Mouse (Mus musculus) kidney, postnatal 14 days (tissue): ENCODE results near the gene Fam162b.

ENCODE experiments used
- DNase-seq: peaks from one replicate; pipeline ENCODE4 v3.0.0; 2022; ENCODE audit warnings: mixed read lengths

Gene Fam162b

GRCm38 (mm10) chr10:51590139-51590574 is at the start of gene Fam162b:
TSS of gene Fam162b (minus strand) at chr10:51590517.
- no peak for DNase-seq

GRCm38 (mm10) chr10:51631411-51632136 is 41.3 kb upstream of the Fam162b start, which contains the start of gene Gprc6a:
TSS of gene Gprc6a (minus strand) at chr10:51631461.
- no peak for DNase-seq

- no peak for DNase-seq
Observed at GRCm38 (mm10) chr10:51621193-51621592, 30.9 kb upstream of the Fam162b start.

GRCm38 (mm10) chr10:51620126-51620525 is 29.8 kb upstream of the Fam162b start:
- DNase-seq = no peak

GRCm38 (mm10) chr10:51618538-51618937 is 28.2 kb upstream of the Fam162b start:
- no peak for DNase-seq

- DNase-seq = no peak
Observed at GRCm38 (mm10) chr10:51614826-51615590, 24.7 kb upstream of the Fam162b start.

- no peak for DNase-seq
Observed at GRCm38 (mm10) chr10:51613421-51613820, 23.1 kb upstream of the Fam162b start.

- no peak for DNase-seq
Observed at GRCm38 (mm10) chr10:51611969-51612682, 21.8 kb upstream of the Fam162b start.

- no peak for DNase-seq
Observed at GRCm38 (mm10) chr10:51609741-51610425, 19.6 kb upstream of the Fam162b start.

- no peak for DNase-seq
Observed at GRCm38 (mm10) chr10:51596928-51597635, 6.8 kb upstream of the Fam162b start.

- DNase-seq = peak; percentile 16
Observed at GRCm38 (mm10) chr10:51595001-51595931, 4.9 kb upstream of the Fam162b start.

- DNase-seq = no peak
Observed at GRCm38 (mm10) chr10:51591574-51591973, 1.3 kb upstream of the Fam162b start.

GRCm38 (mm10) chr10:51584919-51585318 is 5.4 kb downstream of the Fam162b start:
- DNase-seq = no peak

GRCm38 (mm10) chr10:51584378-51584777 is 5.9 kb downstream of the Fam162b start:
- no peak for DNase-seq

- no peak for DNase-seq
Observed at GRCm38 (mm10) chr10:51571225-51571996, 18.9 kb downstream of the Fam162b start.

GRCm38 (mm10) chr10:51556005-51556404 is 34.3 kb downstream of the Fam162b start:
- DNase-seq = no peak

- peak; percentile 72 for DNase-seq
Observed at GRCm38 (mm10) chr10:51553348-51554123, 36.8 kb downstream of the Fam162b start.
